Mouse (Mus musculus): ENCODE results near the gene Inpp5a. TPM values are rescaled to one million over a fixed set of nuclear protein-coding genes. Genes with fewer than 3 reads are reported as not detected.
A peak's percentile ranks its signal among the peaks of the same experiment; 100 is the strongest.

The Inpp5a gene
- polyA plus RNA-seq, 1 experiment from 2014 or later = 46.2 TPM

- ATAC-seq (ENCODE audit: insufficient number of reproducible peaks, insufficient read depth, low FRiP score, low read depth) = no peak
- H3K4me1 ChIP-seq (ENCODE audit: control insufficient read depth, insufficient read depth, low read length) = 0 out of 2 replicates have a peak, but pooled peaks cover 2% of the 10 kb centered on the region
- peaks cover 10% of the 10 kb centered on the region for H3K27me3 ChIP-seq (ENCODE audit: control insufficient read depth, insufficient read depth, low read length)
- peaks cover 17% of the 10 kb centered on the region; the same call in 1 of the 2 replicates for H3K36me3 ChIP-seq (ENCODE audit: control insufficient read depth, insufficient read depth, low read length)
- no peak overlapping the region for H3K4me3 ChIP-seq (ENCODE audit: low read depth, low read length)
- H3K9ac ChIP-seq (replicated peaks; ENCODE audit: low read depth, low read length) = no peak overlapping the region
- WGBS = 63% methylated on average over 16 of the region's 16 CpGs
- no peaks in the 10 kb centered on the region for H3K9me3 ChIP-seq (ENCODE audit: control insufficient read depth, low read depth, low read length)
- H3K27ac ChIP-seq (ENCODE audit: low read length) = no peak overlapping the region
- no peak overlapping the region for H3K4me2 ChIP-seq (replicated peaks; ENCODE audit: low read depth, low read length)
Observed at GRCm38 (mm10) chr7:139576064-139576686, 187.3 kb downstream of the Inpp5a start.

GRCm38 (mm10) chr7:139579261-139579905 is 190.5 kb downstream of the Inpp5a start:
- ATAC-seq (ENCODE audit: insufficient number of reproducible peaks, insufficient read depth, low FRiP score, low read depth) = no peak
- 76% methylated on average over 21 of the region's 21 CpGs for whole genome bisulfite sequencing
- no peaks in the 10 kb centered on the region for H3K9me3 ChIP-seq (ENCODE audit: control insufficient read depth, low read depth, low read length)
- H3K27me3 ChIP-seq (ENCODE audit: control insufficient read depth, insufficient read depth, low read length) = peaks cover 29% of the 10 kb centered on the region
- H3K36me3 ChIP-seq (ENCODE audit: control insufficient read depth, insufficient read depth, low read length) = peaks cover 17% of the 10 kb centered on the region; the same call in 1 of the 2 replicates
- no peak overlapping the region for H3K9ac ChIP-seq (replicated peaks; ENCODE audit: low read depth, low read length)
- no peak overlapping the region for H3K4me3 ChIP-seq (ENCODE audit: low read depth, low read length)
- H3K4me2 ChIP-seq (replicated peaks; ENCODE audit: low read depth, low read length) = no peak overlapping the region
- H3K4me1 ChIP-seq (ENCODE audit: control insufficient read depth, insufficient read depth, low read length) = no peaks in the 10 kb centered on the region; the same call in 1 of the 2 replicates
- H3K27ac ChIP-seq (ENCODE audit: low read length) = no peak overlapping the region

GRCm38 (mm10) chr7:139580851-139581775 is 192.2 kb downstream of the Inpp5a start:
- no peak overlapping the region for H3K9ac ChIP-seq (replicated peaks; ENCODE audit: low read depth, low read length)
- H3K9me3 ChIP-seq (ENCODE audit: control insufficient read depth, low read depth, low read length) = no peaks in the 10 kb centered on the region
- no peaks in the 10 kb centered on the region; the same call in 1 of the 2 replicates for H3K4me1 ChIP-seq (ENCODE audit: control insufficient read depth, insufficient read depth, low read length)
- peak overlapping the region; percentile 48 for H3K4me2 ChIP-seq (replicated peaks; ENCODE audit: low read depth, low read length)
- H3K27me3 ChIP-seq (ENCODE audit: control insufficient read depth, insufficient read depth, low read length) = peaks cover 37% of the 10 kb centered on the region
- ATAC-seq (ENCODE audit: insufficient number of reproducible peaks, insufficient read depth, low FRiP score, low read depth) = no peak
- H3K36me3 ChIP-seq (ENCODE audit: control insufficient read depth, insufficient read depth, low read length) = peaks cover 13% of the 10 kb centered on the region; the same call in 1 of the 2 replicates
- peak overlapping the region; percentile 32 for H3K4me3 ChIP-seq (ENCODE audit: low read depth, low read length)
- no peak overlapping the region for H3K27ac ChIP-seq (ENCODE audit: low read length)
- 3% methylated on average over 78 of the region's 78 CpGs for WGBS

GRCm38 (mm10) chr7:139581801-139582571 is 193.1 kb downstream of the Inpp5a start:
- no peaks in the 10 kb centered on the region; the same call in 1 of the 2 replicates for H3K4me1 ChIP-seq (ENCODE audit: control insufficient read depth, insufficient read depth, low read length)
- ATAC-seq (ENCODE audit: insufficient number of reproducible peaks, insufficient read depth, low FRiP score, low read depth) = 0 out of 2 replicates have a peak, but pooled peaks have one; percentile 17
- H3K36me3 ChIP-seq (ENCODE audit: control insufficient read depth, insufficient read depth, low read length) = peaks cover 13% of the 10 kb centered on the region; the same call in 1 of the 2 replicates
- peak overlapping the region; percentile 48 for H3K4me2 ChIP-seq (replicated peaks; ENCODE audit: low read depth, low read length)
- no peaks in the 10 kb centered on the region for H3K9me3 ChIP-seq (ENCODE audit: control insufficient read depth, low read depth, low read length)
- peaks cover 44% of the 10 kb centered on the region for H3K27me3 ChIP-seq (ENCODE audit: control insufficient read depth, insufficient read depth, low read length)
- H3K4me3 ChIP-seq (ENCODE audit: low read depth, low read length) = peak overlapping the region; percentile 32
- H3K9ac ChIP-seq (replicated peaks; ENCODE audit: low read depth, low read length) = no peak overlapping the region; the same call in 1 of the 2 replicates
- H3K27ac ChIP-seq (ENCODE audit: low read length) = no peak overlapping the region
- WGBS = under 1% methylated on average over 81 of the region's 82 CpGs

GRCm38 (mm10) chr7:139582595-139582994 is 193.7 kb downstream of the Inpp5a start, which contains the start of gene Nkx6-2:
TSS of gene Nkx6-2 (minus strand) at chr7:139582797.
- Histone ChIP-seq H3K4me3 (ENCODE audit: low read depth, low read length) (peak within 1 kb of the TSS; percentile 32), H3K27ac (ENCODE audit: low read length) (no peak within 1 kb of the TSS), H3K27me3 (ENCODE audit: control insufficient read depth, insufficient read depth, low read length) (peaks cover 50% of the 10 kb centered on the region), H3K36me3 (ENCODE audit: control insufficient read depth, insufficient read depth, low read length) (peaks cover 12% of the 10 kb centered on the region; the same call in 1 of the 2 replicates), H3K9me3 (ENCODE audit: control insufficient read depth, low read depth, low read length) (no peaks in the 10 kb centered on the region), H3K9ac (replicated peaks; ENCODE audit: low read depth, low read length) (no peak within 1 kb of the TSS; the same call in 1 of the 2 replicates), H3K4me1 (ENCODE audit: control insufficient read depth, insufficient read depth, low read length) (no peaks in the 10 kb centered on the region; the same call in 1 of the 2 replicates), H3K4me2 (replicated peaks; ENCODE audit: low read depth, low read length) (peak within 1 kb of the TSS; percentile 48)
- WGBS = under 1% methylated on average over 56 of the region's 56 CpGs
- 0 out of 2 replicates have a peak, but pooled peaks have one; percentile 68 for ATAC-seq (ENCODE audit: insufficient number of reproducible peaks, insufficient read depth, low FRiP score, low read depth)

- Histone ChIP-seq H3K36me3 (ENCODE audit: control insufficient read depth, insufficient read depth, low read length) (peaks cover 8% of the 10 kb centered on the region; the same call in 1 of the 2 replicates), H3K4me2 (replicated peaks; ENCODE audit: low read depth, low read length) (peak overlapping the region; percentile 48; the same call in 1 of the 2 replicates), H3K27ac (ENCODE audit: low read length) (no peak overlapping the region), H3K9ac (replicated peaks; ENCODE audit: low read depth, low read length) (no peak overlapping the region), H3K4me3 (ENCODE audit: low read depth, low read length) (peak overlapping the region; percentile 32; the same call in 1 of the 2 replicates), H3K27me3 (ENCODE audit: control insufficient read depth, insufficient read depth, low read length) (peaks cover 55% of the 10 kb centered on the region), H3K9me3 (ENCODE audit: control insufficient read depth, low read depth, low read length) (no peaks in the 10 kb centered on the region), H3K4me1 (ENCODE audit: control insufficient read depth, insufficient read depth, low read length) (no peaks in the 10 kb centered on the region; the same call in 1 of the 2 replicates)
- 20% methylated on average over 17 of the region's 17 CpGs for WGBS
- ATAC-seq (ENCODE audit: insufficient number of reproducible peaks, insufficient read depth, low FRiP score, low read depth) = no peak
Observed at GRCm38 (mm10) chr7:139583094-139583737, 194.3 kb downstream of the Inpp5a start.

Data from stomach, embryonic 14.5 days (tissue).